Mouse (Mus musculus): Measurements from ENCODE around the gene Acvr1b. TPM values are rescaled to one million over a fixed set of nuclear protein-coding genes. Genes with fewer than 3 reads are reported as not detected.

Gene Acvr1b
- polyA plus RNA-seq, 1 experiment from 2014 or later = 6.6 TPM

- H3K4me3 ChIP-seq (ENCODE audit: low read depth, low read length) = no peak overlapping the region
- H3K27me3 ChIP-seq (replicated peaks; ENCODE audit: insufficient read depth, low read length) = no peaks in the 10 kb centered on the region
- DNase-seq (ENCODE audit: low spot score) (no peak), ATAC-seq (no peak)
- WGBS = 81% methylated on average over 7 of the region's 7 CpGs
- no peak overlapping the region for H3K9ac ChIP-seq (replicated peaks; ENCODE audit: low read depth)
- no peak overlapping the region for H3K27ac ChIP-seq (ENCODE audit: low read length)
- TF ChIP-seq EP300 (IDR thresholded peaks at IDR 0.05) = no peak
- no peak for TF ChIP-seq CTCF (IDR thresholded peaks at IDR 0.05)
- no peak overlapping the region for H3K4me2 ChIP-seq (replicated peaks; ENCODE audit: low read depth, low read length)
- H3K9me3 ChIP-seq (ENCODE audit: low read length) = no peaks in the 10 kb centered on the region
- H3K4me1 ChIP-seq (ENCODE audit: insufficient read depth, low read depth, low read length) = peaks cover 14% of the 10 kb centered on the region; the same call in 1 of the 2 replicates
- H3K36me3 ChIP-seq (ENCODE audit: insufficient read depth, low read length) = no peaks in the 10 kb centered on the region
These were observed 12.3 kb upstream of the Acvr1b start for GRCm38 (mm10) chr15:101161534-101161933.

- no peak overlapping the region for H3K4me3 ChIP-seq (ENCODE audit: low read depth, low read length)
- 0 out of 2 replicates have a peak overlapping the region, but pooled peaks have one; percentile 5 for H3K27ac ChIP-seq (ENCODE audit: low read length)
- TF ChIP-seq CTCF (IDR thresholded peaks at IDR 0.05) (no peak), EP300 (IDR thresholded peaks at IDR 0.05) (no peak)
- peak; percentile 67 for DNase-seq (ENCODE audit: low spot score)
- WGBS = 15% methylated on average over 15 of the region's 15 CpGs
- H3K4me1 ChIP-seq (ENCODE audit: insufficient read depth, low read depth, low read length) = peaks cover 14% of the 10 kb centered on the region; the same call in 1 of the 2 replicates
- H3K9ac ChIP-seq (replicated peaks; ENCODE audit: low read depth) = no peak overlapping the region
- no peak overlapping the region for H3K4me2 ChIP-seq (replicated peaks; ENCODE audit: low read depth, low read length)
- H3K27me3 ChIP-seq (replicated peaks; ENCODE audit: insufficient read depth, low read length) = no peaks in the 10 kb centered on the region
- no peaks in the 10 kb centered on the region for H3K9me3 ChIP-seq (ENCODE audit: low read length)
- peak; percentile 70 for ATAC-seq
- H3K36me3 ChIP-seq (ENCODE audit: insufficient read depth, low read length) = no peaks in the 10 kb centered on the region
These were observed 10.8 kb upstream of the Acvr1b start for GRCm38 (mm10) chr15:101163056-101163458.

GRCm38 (mm10) chr15:101163854-101164253 is 10.0 kb upstream of the Acvr1b start:
- DNase-seq (ENCODE audit: low spot score) (peak; percentile 61), ATAC-seq (peak; percentile 29; the same call in 1 of the 2 replicates)

GRCm38 (mm10) chr15:101164291-101164690 is 9.6 kb upstream of the Acvr1b start:
- no peak for TF ChIP-seq EP300 (IDR thresholded peaks at IDR 0.05)
- no peak for TF ChIP-seq CTCF (IDR thresholded peaks at IDR 0.05)
- Histone ChIP-seq H3K36me3 (ENCODE audit: insufficient read depth, low read length) (no peaks in the 10 kb centered on the region), H3K4me2 (replicated peaks; ENCODE audit: low read depth, low read length) (no peak overlapping the region), H3K4me3 (ENCODE audit: low read depth, low read length) (no peak overlapping the region), H3K9me3 (ENCODE audit: low read length) (no peaks in the 10 kb centered on the region), H3K4me1 (ENCODE audit: insufficient read depth, low read depth, low read length) (peaks cover 14% of the 10 kb centered on the region; the same call in 1 of the 2 replicates), H3K27ac (ENCODE audit: low read length) (no peak overlapping the region), H3K27me3 (replicated peaks; ENCODE audit: insufficient read depth, low read length) (no peaks in the 10 kb centered on the region), H3K9ac (replicated peaks; ENCODE audit: low read depth) (no peak overlapping the region)
- ATAC-seq = 0 out of 2 replicates have a peak, but pooled peaks have one; percentile 18
- DNase-seq (ENCODE audit: low spot score) = no peak
- WGBS = 38% methylated on average over 5 of the region's 5 CpGs

More at GRCm38 (mm10) chr15:101163854-101164253, 10.0 kb upstream of the Acvr1b start:
- peaks cover 14% of the 10 kb centered on the region; the same call in 1 of the 2 replicates for H3K4me1 ChIP-seq (ENCODE audit: insufficient read depth, low read depth, low read length)
- no peak overlapping the region for H3K4me2 ChIP-seq (replicated peaks; ENCODE audit: low read depth, low read length)
- H3K27ac ChIP-seq (ENCODE audit: low read length) = no peak overlapping the region
- H3K36me3 ChIP-seq (ENCODE audit: insufficient read depth, low read length) = no peaks in the 10 kb centered on the region
- no peak overlapping the region for H3K9ac ChIP-seq (replicated peaks; ENCODE audit: low read depth)
- no peak overlapping the region for H3K4me3 ChIP-seq (ENCODE audit: low read depth, low read length)
- no peaks in the 10 kb centered on the region for H3K9me3 ChIP-seq (ENCODE audit: low read length)
- 58% methylated on average over 5 of the region's 5 CpGs for WGBS
- TF ChIP-seq CTCF (IDR thresholded peaks at IDR 0.05) = no peak
- no peak for TF ChIP-seq EP300 (IDR thresholded peaks at IDR 0.05)
- H3K27me3 ChIP-seq (replicated peaks; ENCODE audit: insufficient read depth, low read length) = no peaks in the 10 kb centered on the region

GRCm38 (mm10) chr15:101165658-101166437 is 8.0 kb upstream of the Acvr1b start:
- TF ChIP-seq CTCF (IDR thresholded peaks at IDR 0.05) (no peak), EP300 (IDR thresholded peaks at IDR 0.05) (no peak)
- no peaks in the 10 kb centered on the region for H3K27me3 ChIP-seq (replicated peaks; ENCODE audit: insufficient read depth, low read length)
- peaks cover 14% of the 10 kb centered on the region; the same call in 1 of the 2 replicates for H3K4me1 ChIP-seq (ENCODE audit: insufficient read depth, low read depth, low read length)
- no peak overlapping the region for H3K4me3 ChIP-seq (ENCODE audit: low read depth, low read length)
- 0 out of 2 replicates have a peak overlapping the region, but pooled peaks have one; percentile 14 for H3K27ac ChIP-seq (ENCODE audit: low read length)
- H3K9ac ChIP-seq (replicated peaks; ENCODE audit: low read depth) = no peak overlapping the region
- ATAC-seq (peak; percentile 59), DNase-seq (ENCODE audit: low spot score) (peak; percentile 73)
- WGBS = 44% methylated on average over 16 of the region's 16 CpGs
- no peaks in the 10 kb centered on the region for H3K36me3 ChIP-seq (ENCODE audit: insufficient read depth, low read length)
- H3K9me3 ChIP-seq (ENCODE audit: low read length) = no peaks in the 10 kb centered on the region
- H3K4me2 ChIP-seq (replicated peaks; ENCODE audit: low read depth, low read length) = 0 out of 2 replicates have a peak overlapping the region, but pooled peaks have one; percentile 8

GRCm38 (mm10) chr15:101167553-101167952 is 6.3 kb upstream of the Acvr1b start:
- Histone ChIP-seq H3K4me1 (ENCODE audit: insufficient read depth, low read depth, low read length) (peaks cover 14% of the 10 kb centered on the region), H3K27ac (ENCODE audit: low read length) (no peak overlapping the region), H3K36me3 (ENCODE audit: insufficient read depth, low read length) (no peaks in the 10 kb centered on the region), H3K27me3 (replicated peaks; ENCODE audit: insufficient read depth, low read length) (no peaks in the 10 kb centered on the region), H3K9ac (replicated peaks; ENCODE audit: low read depth) (no peak overlapping the region), H3K4me2 (replicated peaks; ENCODE audit: low read depth, low read length) (no peak overlapping the region), H3K4me3 (ENCODE audit: low read depth, low read length) (no peak overlapping the region), H3K9me3 (ENCODE audit: low read length) (no peaks in the 10 kb centered on the region)
- no peak for DNase-seq (ENCODE audit: low spot score)
- no peak for ATAC-seq
- WGBS = 66% methylated on average over 11 of the region's 11 CpGs
- TF ChIP-seq CTCF (IDR thresholded peaks at IDR 0.05) (no peak), EP300 (IDR thresholded peaks at IDR 0.05) (no peak)

All from lung, postnatal 0 days (tissue).